ENCODE assay signal across 11 mouse cellular contexts in genomic region chr10:56582065-56582464, GRCm38 (mm10).
DNase-seq lines count a peak whose midpoint lies in the region; ATAC-seq lines count a peak whose summit lies in the region.
"Had no signal": no experiment of that assay in that cellular context is flagged by ENCODE, and none has a peak within 500 bp of the region (broad histone marks: within the 10 kb centered on the region; RNA-seq: fewer than 3 reads in every experiment).

No protein-coding gene starts in this region.

- H3K4me2 ChIP-seq in heart, embryonic 13.5 days = peak overlapping the region; percentile 19; the same call in 1 of the 2 replicates
- H3K4me2 ChIP-seq: embryonic facial prominence, embryonic 12.5 days had no signal

- no peaks in the 10 kb centered on the region for H3K36me3 ChIP-seq in heart, embryonic 13.5 days
- H3K36me3 ChIP-seq: embryonic facial prominence, embryonic 12.5 days; G1E had no signal

- no peak overlapping the region for H3K27ac ChIP-seq in heart, embryonic 13.5 days (replicated peaks)
- H3K27ac ChIP-seq: embryonic facial prominence, embryonic 12.5 days had no signal

- no peak overlapping the region for H3K9ac ChIP-seq in heart, embryonic 13.5 days
- H3K9ac ChIP-seq: embryonic facial prominence, embryonic 12.5 days had no signal

- WGBS in heart, embryonic 13.5 days = 14% methylated on average over 6 of the region's 6 CpGs

- no peaks in the 10 kb centered on the region for H3K9me3 ChIP-seq in heart, embryonic 13.5 days
- H3K9me3 ChIP-seq: embryonic facial prominence, embryonic 12.5 days; G1E had no signal

- ATAC-seq in frontal cortex, adult (ENCODE audit: low TSS enrichment) = peak; percentile 89
- no peak for ATAC-seq in heart, embryonic 13.5 days (ENCODE audit: extremely low read depth, insufficient number of reproducible peaks, low FRiP score, low TSS enrichment)
- no peak for ATAC-seq in granulocyte monocyte progenitor cell, adult 5-6 weeks (replicated peaks; ENCODE audit: poor library complexity, severe bottlenecking)

- H3K4me3 ChIP-seq in heart, embryonic 13.5 days = no peak overlapping the region
- H3K4me3 ChIP-seq: embryonic facial prominence, embryonic 12.5 days; megakaryocyte, embryonic 14.5 days had no signal

- no peaks in the 10 kb centered on the region for H3K27me3 ChIP-seq in heart, embryonic 13.5 days (replicated peaks)
- H3K27me3 ChIP-seq: embryonic facial prominence, embryonic 12.5 days; megakaryocyte, embryonic 14.5 days had no signal

- no peak for DNase-seq in frontal cortex, postnatal 25 days (ENCODE audit: low spot score in 2 of 2)
- peak; percentile 20 for DNase-seq in right cerebral cortex, adult 18-20 months
- DNase-seq in right cerebral cortex, postnatal 10 days (ENCODE audit: low spot score in 2 of 2) = no peak
- peak; percentile 7 for DNase-seq in right cerebral cortex, postnatal 36 days (ENCODE audit: low spot score in 2 of 2)
- DNase-seq in retina, embryonic 14.5 days (ENCODE audit: low spot score) = no peak

- H3K4me1 ChIP-seq in heart, embryonic 13.5 days = peaks cover 8% of the 10 kb centered on the region; the same call in 1 of the 2 replicates
- H3K4me1 ChIP-seq: embryonic facial prominence, embryonic 12.5 days; megakaryocyte, embryonic 14.5 days had no signal

Comparison
In these comparisons a context has a peak if more than half of its experiments do, and no peak if none do; other contexts are left out.
1. DNase-seq: peak in right cerebral cortex, adult 18-20 months (single experiment) and right cerebral cortex, postnatal 36 days (2 of 2); none in frontal cortex, postnatal 25 days (0 of 2), right cerebral cortex, postnatal 10 days (0 of 2) and retina, embryonic 14.5 days (single experiment).